Mouse (Mus musculus) c-Kit-positive CD71-positive TER-119-positive erythroid progenitor cells, embryonic 14.5 days (primary cell): ENCODE measurements around the gene Olfr288.

Experiments
- DNase-seq: peaks from one replicate; pipeline ENCODE4 v3.0.0-alpha.2; 2013; ENCODE audit warnings: low spot score

Gene Olfr288

GRCm38 (mm10) chr15:98195442-98195841 is at the start of gene Olfr288:
Gene Olfr288 (minus strand): TSS chr15:98195542.
- DNase-seq: no peak

DNA sequence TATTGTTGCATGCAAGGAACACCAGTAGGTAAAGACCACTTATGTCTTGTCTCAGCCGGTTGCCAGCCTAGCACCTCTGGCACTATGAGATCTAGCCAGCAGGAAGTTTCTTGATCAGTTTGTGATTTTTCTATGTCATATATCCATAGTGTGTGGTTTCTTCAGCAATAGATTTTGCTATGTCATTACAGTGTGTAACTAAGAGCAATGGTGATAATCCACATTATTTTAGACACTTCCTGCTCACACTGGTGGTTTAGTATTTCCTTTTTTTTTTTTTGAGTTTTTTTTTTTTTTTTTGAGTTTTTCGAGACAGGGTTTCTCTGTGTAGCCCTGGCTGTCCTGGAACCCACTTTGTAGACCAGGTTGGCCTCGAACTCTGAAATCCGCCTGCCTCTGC is 40.1 kb upstream of the Olfr288 start:
- DNase-seq: no peak

- no peak for DNase-seq
Measured at GRCm38 (mm10) chr15:98234350-98234749, 39.0 kb upstream of the Olfr288 start, which contains the start of gene Olfr286. Gene Olfr286 (minus strand): TSS chr15:98234450.

- DNase-seq: no peak
Measured at GRCm38 (mm10) chr15:98226096-98226495, 30.8 kb upstream of the Olfr288 start.

- DNase-seq: no peak
Measured at GRCm38 (mm10) chr15:98225610-98226009, 30.3 kb upstream of the Olfr288 start.

- no peak for DNase-seq
Measured at GRCm38 (mm10) chr15:98222377-98222776, 27.0 kb upstream of the Olfr288 start.

DNA sequence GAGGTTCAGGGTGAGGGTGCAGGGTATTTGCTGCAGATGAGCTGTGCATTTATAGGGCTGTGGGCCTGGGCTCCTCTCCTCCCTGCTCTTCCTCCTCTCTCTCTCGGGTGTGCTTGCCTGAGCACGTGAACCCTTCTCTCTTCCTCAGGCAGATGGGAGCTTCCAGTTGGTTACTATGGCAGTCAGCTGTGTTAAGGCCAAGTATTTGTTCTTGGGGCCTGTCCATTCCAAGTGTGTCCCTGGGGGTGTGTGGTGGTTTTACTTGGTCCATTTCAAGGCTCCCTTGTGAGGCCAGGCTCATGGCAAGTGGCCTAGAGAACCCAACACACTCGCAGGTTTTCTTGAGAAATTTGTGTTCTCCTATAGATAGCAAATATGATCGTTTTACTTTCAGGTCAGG is 25.5 kb upstream of the Olfr288 start, which contains the start of the genes Gm44579 and Olfr287:
Gene Gm44579, minus strand, starts transcription at position 101 of the 400 bp plus-strand sequence.
Gene Olfr287, minus strand, starts transcription at position 180 of the 400 bp plus-strand sequence.
- no peak for DNase-seq

DNA sequence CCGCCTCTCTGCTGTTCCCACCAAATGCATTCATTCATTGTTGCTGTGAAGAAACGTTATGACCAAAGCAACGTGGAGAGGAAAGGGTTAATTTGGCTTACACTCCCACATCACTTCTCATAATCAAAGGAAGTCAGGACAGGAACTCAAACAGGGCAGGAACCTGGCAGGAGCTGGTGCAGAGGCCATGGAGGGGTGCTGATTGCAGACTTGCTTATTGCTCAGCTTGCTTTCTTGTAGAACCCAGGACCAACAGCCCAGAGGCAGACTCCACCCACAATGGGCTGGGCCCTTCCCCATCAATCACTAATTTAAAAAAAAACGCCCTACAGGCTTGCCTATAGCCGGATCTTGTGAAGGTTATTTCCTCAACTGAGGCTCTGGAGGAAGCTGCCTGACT is 18.8 kb upstream of the Olfr288 start:
- no peak for DNase-seq

DNA sequence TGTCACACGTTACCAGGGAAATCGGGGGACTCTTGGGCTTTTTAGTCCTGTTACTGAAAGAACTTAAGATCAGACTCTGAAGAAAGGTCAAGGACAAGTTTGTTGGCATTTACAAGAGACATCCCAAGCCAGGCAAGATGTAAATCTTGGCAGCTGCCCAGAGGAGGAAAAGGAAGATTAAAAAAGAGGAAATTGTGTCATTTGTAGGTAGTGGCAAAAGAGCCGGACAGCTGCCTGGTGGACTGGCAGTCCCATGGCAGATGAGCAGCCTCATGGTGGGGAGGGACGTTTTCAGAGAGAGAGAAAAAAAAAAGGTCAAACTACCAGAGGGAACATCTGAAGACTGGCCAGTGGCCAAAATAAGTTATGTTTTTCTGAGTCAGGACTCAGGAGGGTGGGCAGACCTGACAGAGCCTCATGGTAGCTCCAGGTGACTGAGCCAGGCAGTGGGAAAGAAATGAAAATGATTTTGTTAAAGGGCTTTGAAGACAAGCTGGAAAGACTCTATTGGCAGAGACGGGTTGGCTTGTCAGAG is 18.1 kb upstream of the Olfr288 start:
- DNase-seq: no peak

- DNase-seq: no peak
Measured at GRCm38 (mm10) chr15:98209676-98210075, 14.3 kb upstream of the Olfr288 start.

GRCm38 (mm10) chr15:98184456-98184855 is 10.9 kb downstream of the Olfr288 start:
- no peak for DNase-seq

DNA sequence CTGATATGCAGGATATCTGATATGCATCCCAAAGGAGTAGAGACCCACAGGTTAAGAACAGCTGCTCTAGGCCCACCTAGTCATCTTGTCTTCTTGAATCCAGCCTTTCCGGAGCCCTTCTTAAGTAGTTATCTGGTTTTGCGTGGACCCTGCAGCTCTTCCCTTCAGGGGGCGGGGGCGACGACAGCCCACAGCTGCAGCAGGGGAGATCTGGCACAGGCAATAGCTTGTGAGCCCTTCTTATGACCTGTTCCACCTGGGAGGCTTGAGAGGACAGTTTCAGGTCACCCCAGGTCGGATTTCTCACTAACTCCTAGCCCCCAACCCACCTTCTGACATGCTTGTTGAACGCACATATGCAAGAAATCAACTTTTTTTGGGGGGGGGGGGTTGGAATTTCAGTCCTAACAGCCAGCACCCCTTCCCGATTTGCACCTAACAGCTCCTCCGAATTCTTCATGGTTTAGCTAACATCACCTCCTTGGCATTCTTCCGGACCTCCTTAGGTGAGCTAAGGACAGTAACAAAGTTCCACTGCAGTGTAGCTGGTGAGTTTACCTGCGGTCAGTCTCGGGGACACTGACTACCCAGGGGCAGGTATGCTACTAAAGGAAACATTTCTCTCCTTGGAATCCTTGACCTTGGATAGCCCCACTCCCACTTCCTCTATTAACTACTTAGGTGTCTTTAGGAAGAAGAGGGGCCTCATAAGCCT is 13.3 kb downstream of the Olfr288 start:
- no peak for DNase-seq

- DNase-seq: peak; percentile 71
Measured at GRCm38 (mm10) chr15:98181132-98181711, 14.1 kb downstream of the Olfr288 start.

DNA sequence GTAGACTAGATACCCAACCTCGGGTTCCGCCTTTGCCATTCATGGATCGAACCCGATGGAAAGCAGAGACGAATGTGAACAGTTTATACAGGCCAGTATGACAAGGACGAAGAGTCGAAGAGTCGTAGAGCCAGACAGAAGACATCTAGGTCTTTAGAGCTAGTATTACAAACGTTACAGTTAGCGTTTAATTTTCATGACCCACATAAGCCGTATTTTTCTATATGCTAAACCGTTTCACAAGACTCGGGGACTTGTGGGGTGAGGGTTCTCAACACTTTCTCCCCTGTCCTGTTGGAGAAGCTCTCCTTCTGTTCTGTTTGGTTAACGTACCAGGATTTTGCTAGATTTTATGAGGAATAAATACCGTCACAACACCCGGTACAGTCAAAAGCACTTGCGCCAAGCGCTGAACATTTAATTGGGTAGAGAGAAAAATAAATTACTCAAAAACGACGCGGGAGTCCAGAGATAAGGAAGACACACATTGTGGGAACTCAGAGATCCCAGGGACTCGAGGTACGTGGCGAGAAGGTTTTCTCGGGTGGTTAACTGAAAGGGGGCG is 14.7 kb downstream of the Olfr288 start:
- DNase-seq: no peak

DNA sequence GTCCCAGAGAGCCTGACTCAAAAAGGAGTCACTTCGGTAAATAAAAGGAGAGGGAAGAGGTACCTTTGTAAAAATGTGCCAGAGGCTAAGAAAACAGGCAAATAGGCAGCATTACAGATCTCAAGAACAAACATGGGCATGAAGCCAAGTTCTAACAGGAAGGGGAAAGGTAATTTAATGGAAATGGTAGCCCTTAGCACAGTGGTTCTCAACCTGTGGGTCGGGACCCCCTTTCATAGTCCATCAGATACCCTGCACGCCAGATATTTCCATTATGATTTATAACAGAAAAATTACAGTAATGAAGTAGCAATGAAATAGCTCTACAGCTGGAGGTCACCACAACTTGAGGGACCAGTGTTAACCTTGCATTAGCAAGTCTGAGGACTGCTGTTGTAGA is 18.0 kb downstream of the Olfr288 start:
- DNase-seq: no peak

- DNase-seq: peak; percentile 45
Measured at GRCm38 (mm10) chr15:98173821-98174220, 21.5 kb downstream of the Olfr288 start.

- DNase-seq: no peak
Measured at GRCm38 (mm10) chr15:98172113-98172512, 23.2 kb downstream of the Olfr288 start.

DNA sequence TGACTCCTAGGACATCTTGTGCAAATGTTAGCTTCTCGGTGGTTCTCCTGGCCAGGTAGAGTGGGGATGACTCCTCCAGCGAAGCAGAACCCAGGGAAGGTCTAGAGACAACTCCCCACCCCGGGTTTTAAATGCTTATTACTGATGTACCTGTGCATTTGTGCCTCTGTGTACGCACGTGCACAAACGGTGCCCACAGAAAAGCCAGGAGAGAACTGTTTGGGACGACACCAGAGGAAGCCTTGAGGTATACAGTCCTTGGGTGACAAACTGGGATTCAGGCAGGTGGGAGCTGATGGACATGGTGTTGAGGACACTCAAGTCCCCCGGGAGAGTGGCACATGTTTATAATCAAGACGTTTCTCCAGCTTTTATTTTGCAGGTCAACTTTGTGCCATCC is 24.4 kb downstream of the Olfr288 start:
- DNase-seq: no peak

GRCm38 (mm10) chr15:98170365-98170764 is 25.0 kb downstream of the Olfr288 start:
- no peak for DNase-seq

DNA sequence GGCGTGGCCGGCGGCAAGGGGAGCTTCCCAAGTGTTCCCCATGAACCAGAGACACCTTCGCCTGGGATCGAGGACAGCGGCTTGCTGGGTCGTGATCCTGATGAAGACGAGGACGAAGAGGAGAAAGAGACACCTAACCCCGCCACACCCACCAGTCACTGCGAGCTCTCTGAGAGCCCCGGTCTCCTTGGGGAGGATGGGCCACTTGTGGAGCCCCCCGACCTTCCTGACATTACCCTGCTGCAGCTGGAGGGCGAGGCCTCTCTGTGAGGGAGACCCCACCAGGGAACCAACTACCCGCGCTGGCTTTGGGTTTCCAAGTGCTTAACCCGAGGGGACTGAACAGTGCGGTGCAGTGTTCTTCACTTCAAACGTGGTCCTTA is 26.7 kb downstream of the Olfr288 start:
- no peak for DNase-seq

GRCm38 (mm10) chr15:98167645-98168621 is 27.4 kb downstream of the Olfr288 start:
- DNase-seq: peak; percentile 16
